Mouse (Mus musculus): Measurements from ENCODE around the gene Tmem164. TPM values are rescaled to one million over a fixed set of nuclear protein-coding genes. Genes with fewer than 3 reads are reported as not detected.

The Tmem164 gene
- polyA plus RNA-seq, 1 experiment, result 12.4 TPM

DNA sequence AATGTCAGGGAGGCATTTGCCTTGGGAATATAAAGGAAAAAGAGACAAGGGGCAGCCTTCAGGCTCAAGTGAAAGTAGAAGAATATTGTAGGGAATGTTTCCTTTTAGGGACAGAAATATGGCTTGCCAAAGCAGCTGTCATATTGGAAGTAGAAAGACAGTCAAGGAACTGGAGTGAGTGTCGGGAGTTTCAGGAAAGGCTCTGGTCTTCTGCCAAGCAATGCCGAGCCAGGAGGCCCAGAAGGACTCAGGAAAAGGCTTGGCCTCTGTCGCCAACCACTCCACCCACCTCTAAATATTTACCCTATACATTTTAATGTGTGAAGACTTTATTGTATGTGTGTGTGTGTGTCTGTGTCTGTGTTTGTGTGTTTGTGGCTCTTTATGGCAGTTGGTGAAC lies 21.4 kb downstream of the Tmem164 start:
- TF ChIP-seq CTCF (IDR thresholded peaks at IDR 0.05; ENCODE audit: extremely low read depth, insufficient read length, insufficient replicate concordance, low read depth, low read length) (no peak), POLR2A (IDR thresholded peaks at IDR 0.05; ENCODE audit: low read depth, low read length) (no peak)
- no peaks in the 10 kb centered on the region for H3K27me3 ChIP-seq (ENCODE audit: control insufficient read depth, insufficient read depth, low read length)

GRCm38 (mm10) chrX:142703953-142704352 lies 22.7 kb downstream of the Tmem164 start:
- H3K27me3 ChIP-seq (ENCODE audit: control insufficient read depth, insufficient read depth, low read length), result no peaks in the 10 kb centered on the region
- no peak overlapping the region for H3K4me3 ChIP-seq (ENCODE audit: low read depth, low read length)
- H3K36me3 ChIP-seq (ENCODE audit: control insufficient read depth, insufficient read depth, low read length), result 0 out of 2 replicates have a peak, but pooled peaks cover 1% of the 10 kb centered on the region
- peaks cover 12% of the 10 kb centered on the region; the same call in 1 of the 2 replicates for H3K4me1 ChIP-seq (ENCODE audit: control insufficient read depth, insufficient read depth, insufficient read length, low read length)
- no peak overlapping the region for H3K27ac ChIP-seq (ENCODE audit: insufficient read depth, low read depth, low read length)
- 74% methylated on average over 3 of the region's 3 CpGs for WGBS
- TF ChIP-seq CTCF (IDR thresholded peaks at IDR 0.05; ENCODE audit: extremely low read depth, insufficient read length, insufficient replicate concordance, low read depth, low read length), result no peak
- no peak for TF ChIP-seq POLR2A (IDR thresholded peaks at IDR 0.05; ENCODE audit: low read depth, low read length)

More for the DNA sequence above, 21.4 kb downstream of the Tmem164 start:
- Histone ChIP-seq H3K36me3 (ENCODE audit: control insufficient read depth, insufficient read depth, low read length) (0 out of 2 replicates have a peak, but pooled peaks cover 1% of the 10 kb centered on the region), H3K4me1 (ENCODE audit: control insufficient read depth, insufficient read depth, insufficient read length, low read length) (peaks cover 12% of the 10 kb centered on the region; the same call in 1 of the 2 replicates), H3K4me3 (ENCODE audit: low read depth, low read length) (no peak overlapping the region), H3K27ac (ENCODE audit: insufficient read depth, low read depth, low read length) (peak overlapping the region; percentile 76)
- WGBS, result 15% methylated on average over 3 of the region's 3 CpGs

GRCm38 (mm10) chrX:142708257-142708656 lies 27.1 kb downstream of the Tmem164 start:
- Histone ChIP-seq H3K27me3 (ENCODE audit: control insufficient read depth, insufficient read depth, low read length) (no peaks in the 10 kb centered on the region), H3K4me1 (ENCODE audit: control insufficient read depth, insufficient read depth, insufficient read length, low read length) (no peaks in the 10 kb centered on the region), H3K27ac (ENCODE audit: insufficient read depth, low read depth, low read length) (peak overlapping the region; percentile 41; the same call in 1 of the 2 replicates), H3K4me3 (ENCODE audit: low read depth, low read length) (no peak overlapping the region), H3K36me3 (ENCODE audit: control insufficient read depth, insufficient read depth, low read length) (no peaks in the 10 kb centered on the region)
- TF ChIP-seq CTCF (IDR thresholded peaks at IDR 0.05; ENCODE audit: extremely low read depth, insufficient read length, insufficient replicate concordance, low read depth, low read length), result no peak
- no peak for TF ChIP-seq POLR2A (IDR thresholded peaks at IDR 0.05; ENCODE audit: low read depth, low read length)

DNA sequence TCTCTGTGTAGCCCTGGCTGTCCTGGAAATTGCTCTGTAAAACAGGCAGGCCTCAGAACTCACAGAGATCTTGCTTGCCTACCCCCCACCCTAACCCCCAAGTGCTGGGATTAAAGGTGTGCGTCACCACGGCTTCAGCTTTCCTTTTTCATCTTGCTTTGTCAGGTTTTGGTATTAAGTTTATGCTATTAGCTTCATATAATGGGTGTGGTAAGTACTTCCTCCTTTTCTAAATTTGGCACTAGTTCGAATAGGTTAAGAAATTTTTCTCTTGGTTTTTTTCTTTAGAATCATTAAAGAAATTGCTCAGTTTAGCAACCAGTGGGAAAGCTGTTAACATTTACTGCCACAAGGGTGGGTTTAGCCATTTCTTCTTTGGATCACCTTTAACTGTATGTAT lies 34.8 kb downstream of the Tmem164 start:
- Histone ChIP-seq H3K27me3 (ENCODE audit: control insufficient read depth, insufficient read depth, low read length) (no peaks in the 10 kb centered on the region), H3K4me3 (ENCODE audit: low read depth, low read length) (no peak overlapping the region), H3K36me3 (ENCODE audit: control insufficient read depth, insufficient read depth, low read length) (0 out of 2 replicates have a peak, but pooled peaks cover 2% of the 10 kb centered on the region), H3K27ac (ENCODE audit: insufficient read depth, low read depth, low read length) (no peak overlapping the region), H3K4me1 (ENCODE audit: control insufficient read depth, insufficient read depth, insufficient read length, low read length) (no peaks in the 10 kb centered on the region)
- WGBS, result 70% methylated on average over 3 of the region's 3 CpGs
- TF ChIP-seq POLR2A (IDR thresholded peaks at IDR 0.05; ENCODE audit: low read depth, low read length) (no peak), CTCF (IDR thresholded peaks at IDR 0.05; ENCODE audit: extremely low read depth, insufficient read length, insufficient replicate concordance, low read depth, low read length) (no peak)

DNA sequence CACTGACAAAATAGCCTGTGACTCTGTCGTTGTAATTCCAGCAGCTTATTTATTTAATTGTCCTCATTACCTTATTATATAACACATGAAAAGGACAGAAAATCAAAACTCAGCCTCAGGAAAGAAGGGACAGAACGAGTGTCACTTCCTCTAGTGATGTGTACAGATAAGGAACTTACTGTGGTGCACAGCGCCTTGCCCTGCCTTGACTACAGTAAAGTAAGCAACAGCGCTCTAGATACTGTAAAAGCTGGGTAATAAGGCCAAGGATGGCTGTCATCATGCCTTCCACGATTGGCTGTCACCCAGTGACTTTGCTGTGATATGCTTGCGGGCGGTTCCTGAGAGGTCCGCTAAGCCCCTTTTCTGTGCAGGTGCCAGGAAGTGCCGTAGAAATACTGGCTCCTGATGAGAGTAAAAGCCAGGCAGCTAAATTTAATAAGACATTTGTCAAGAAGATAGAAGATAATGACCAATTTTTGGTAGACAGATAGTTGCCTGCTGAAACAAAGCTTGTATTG lies 36.8 kb downstream of the Tmem164 start:
- TF ChIP-seq POLR2A (IDR thresholded peaks at IDR 0.05; ENCODE audit: low read depth, low read length), result no peak
- no peak for TF ChIP-seq CTCF (IDR thresholded peaks at IDR 0.05; ENCODE audit: extremely low read depth, insufficient read length, insufficient replicate concordance, low read depth, low read length)
- H3K27me3 ChIP-seq (ENCODE audit: control insufficient read depth, insufficient read depth, low read length), result no peaks in the 10 kb centered on the region
- 0 out of 2 replicates have a peak, but pooled peaks cover 2% of the 10 kb centered on the region for H3K36me3 ChIP-seq (ENCODE audit: control insufficient read depth, insufficient read depth, low read length)
- no peak overlapping the region for H3K27ac ChIP-seq (ENCODE audit: insufficient read depth, low read depth, low read length)
- no peak overlapping the region for H3K4me3 ChIP-seq (ENCODE audit: low read depth, low read length)
- no peaks in the 10 kb centered on the region for H3K4me1 ChIP-seq (ENCODE audit: control insufficient read depth, insufficient read depth, insufficient read length, low read length)
- 81% methylated on average over 9 of the region's 9 CpGs for WGBS

- 90% methylated on average over 4 of the region's 4 CpGs for WGBS
Measured at GRCm38 (mm10) chrX:142718759-142719158, 37.6 kb downstream of the Tmem164 start.

DNA sequence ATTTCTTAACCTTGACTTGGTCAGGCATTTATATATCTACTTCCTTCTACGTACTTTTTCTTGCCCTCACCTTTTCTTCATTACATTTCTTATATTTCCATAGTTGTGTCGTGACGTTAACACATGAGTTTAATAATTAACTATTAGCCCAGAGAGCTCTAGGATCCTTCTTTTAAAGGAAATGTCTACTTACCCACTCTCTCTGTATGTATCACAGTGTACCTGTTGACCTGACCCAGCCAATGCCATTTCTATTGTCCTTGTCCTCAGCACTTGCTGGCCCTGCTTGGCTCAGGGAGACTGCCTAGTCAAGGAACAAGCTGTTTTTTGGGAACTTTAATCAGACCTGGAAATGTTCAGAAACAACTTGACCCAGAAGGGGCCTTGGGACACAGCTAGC lies 40.7 kb downstream of the Tmem164 start:
- WGBS, result 35% methylated on average over 3 of the region's 3 CpGs
- H3K4me1 ChIP-seq (ENCODE audit: control insufficient read depth, insufficient read depth, insufficient read length, low read length), result no peaks in the 10 kb centered on the region
- H3K36me3 ChIP-seq (ENCODE audit: control insufficient read depth, insufficient read depth, low read length), result 0 out of 2 replicates have a peak, but pooled peaks cover 4% of the 10 kb centered on the region
- TF ChIP-seq CTCF (IDR thresholded peaks at IDR 0.05; ENCODE audit: extremely low read depth, insufficient read length, insufficient replicate concordance, low read depth, low read length), result no peak
- TF ChIP-seq POLR2A (IDR thresholded peaks at IDR 0.05; ENCODE audit: low read depth, low read length), result no peak
- H3K27me3 ChIP-seq (ENCODE audit: control insufficient read depth, insufficient read depth, low read length), result no peaks in the 10 kb centered on the region
- no peak overlapping the region for H3K27ac ChIP-seq (ENCODE audit: insufficient read depth, low read depth, low read length)
- H3K4me3 ChIP-seq (ENCODE audit: low read depth, low read length), result no peak overlapping the region

More at GRCm38 (mm10) chrX:142718759-142719158, 37.6 kb downstream of the Tmem164 start:
- no peak overlapping the region for H3K4me3 ChIP-seq (ENCODE audit: low read depth, low read length)
- no peaks in the 10 kb centered on the region for H3K4me1 ChIP-seq (ENCODE audit: control insufficient read depth, insufficient read depth, insufficient read length, low read length)
- no peaks in the 10 kb centered on the region for H3K27me3 ChIP-seq (ENCODE audit: control insufficient read depth, insufficient read depth, low read length)
- no peak overlapping the region for H3K27ac ChIP-seq (ENCODE audit: insufficient read depth, low read depth, low read length)
- H3K36me3 ChIP-seq (ENCODE audit: control insufficient read depth, insufficient read depth, low read length), result 0 out of 2 replicates have a peak, but pooled peaks cover 2% of the 10 kb centered on the region
- TF ChIP-seq POLR2A (IDR thresholded peaks at IDR 0.05; ENCODE audit: low read depth, low read length) (no peak), CTCF (IDR thresholded peaks at IDR 0.05; ENCODE audit: extremely low read depth, insufficient read length, insufficient replicate concordance, low read depth, low read length) (no peak)
